Mouse (Mus musculus) brain, embryonic 14.5 days (tissue): Measurements from ENCODE around the gene Btbd2. TPM values are rescaled to one million over a fixed set of nuclear protein-coding genes. Genes with fewer than 3 reads are reported as not detected.
A peak's percentile ranks its signal among the peaks of the same experiment; 100 is the strongest.

Experiments
- DNase-seq: peaks from one replicate; pipeline ENCODE4 v3.0.0-alpha.2; 2011; ENCODE audit warnings: low read depth
- CTCF ChIP-seq: fragments of 200-500 bp; IDR thresholded peaks from 2 replicates; pipeline ENCODE4 v1.5.1; 2012; ENCODE audit warnings: inconsistent platforms, mild to moderate bottlenecking, moderate library complexity, borderline replicate concordance; ENCODE audit not compliant: insufficient read depth, insufficient read length; ENCODE audit errors: extremely low read depth
- POLR2A ChIP-seq: fragments of 200-500 bp; IDR thresholded peaks from 2 replicates; pipeline ENCODE4 v1.6.1; 2012; ENCODE audit warnings: mild to moderate bottlenecking, inconsistent platforms, borderline replicate concordance; ENCODE audit not compliant: poor library complexity, insufficient read depth, insufficient read length, severe bottlenecking; ENCODE audit errors: extremely low read depth
- polyA plus RNA-seq: library from polyadenylated mRNA; depleted of rRNA; stranded (reverse); fragments of >200 nt; gene quantifications from 2 replicates; pipeline ENCODE4 v1.2.3, GENCODE M21; 2012

Gene Btbd2
- polyA plus RNA-seq, 1 experiment, result 113 TPM

DNA sequence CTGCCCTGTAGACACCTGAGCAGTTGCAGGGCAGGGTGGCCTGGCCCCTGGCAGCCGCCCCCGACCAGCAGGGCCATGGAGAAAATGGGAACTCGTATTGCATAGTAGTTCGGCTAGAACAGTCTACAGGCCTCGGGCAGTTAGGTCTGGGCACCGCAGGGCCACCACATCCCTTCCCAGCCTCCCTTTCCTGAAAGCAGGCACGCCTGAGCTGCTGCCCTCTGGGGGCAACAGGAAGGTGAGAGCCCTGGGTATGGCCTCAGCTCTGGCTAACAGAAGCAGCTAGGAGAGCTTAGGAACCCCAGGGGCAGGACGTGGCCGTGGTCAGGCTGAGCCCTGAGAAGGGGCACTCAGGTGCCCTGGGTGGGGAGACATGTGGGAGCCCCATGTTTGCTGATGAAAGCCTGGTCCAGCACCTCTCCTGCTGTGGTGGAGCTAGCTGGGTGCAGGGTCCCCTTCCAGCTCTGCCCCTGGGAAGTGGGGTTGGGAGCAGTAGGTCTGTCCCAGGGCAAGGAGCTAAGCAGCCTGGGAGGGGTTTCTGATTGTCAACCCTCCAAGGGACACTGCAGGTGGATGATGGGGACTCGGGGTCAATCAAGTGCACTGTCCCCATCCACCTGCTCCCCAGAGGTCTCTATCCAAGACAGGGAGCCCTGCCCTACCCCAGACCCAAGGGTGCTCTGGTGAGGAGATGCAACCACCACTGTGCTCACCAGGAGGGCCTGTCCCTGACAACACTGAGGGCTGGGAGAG is 9.3 kb upstream of the Btbd2 start:
- no peak for DNase-seq
- no peak for TF ChIP-seq POLR2A
- no peak for TF ChIP-seq CTCF

- TF ChIP-seq CTCF (no peak), POLR2A (no peak)
- no peak for DNase-seq
Measured at GRCm38 (mm10) chr10:80665459-80665858, 8.6 kb upstream of the Btbd2 start.

- TF ChIP-seq POLR2A (no peak), CTCF (no peak)
Measured at GRCm38 (mm10) chr10:80665016-80665380, 8.1 kb upstream of the Btbd2 start.

DNA sequence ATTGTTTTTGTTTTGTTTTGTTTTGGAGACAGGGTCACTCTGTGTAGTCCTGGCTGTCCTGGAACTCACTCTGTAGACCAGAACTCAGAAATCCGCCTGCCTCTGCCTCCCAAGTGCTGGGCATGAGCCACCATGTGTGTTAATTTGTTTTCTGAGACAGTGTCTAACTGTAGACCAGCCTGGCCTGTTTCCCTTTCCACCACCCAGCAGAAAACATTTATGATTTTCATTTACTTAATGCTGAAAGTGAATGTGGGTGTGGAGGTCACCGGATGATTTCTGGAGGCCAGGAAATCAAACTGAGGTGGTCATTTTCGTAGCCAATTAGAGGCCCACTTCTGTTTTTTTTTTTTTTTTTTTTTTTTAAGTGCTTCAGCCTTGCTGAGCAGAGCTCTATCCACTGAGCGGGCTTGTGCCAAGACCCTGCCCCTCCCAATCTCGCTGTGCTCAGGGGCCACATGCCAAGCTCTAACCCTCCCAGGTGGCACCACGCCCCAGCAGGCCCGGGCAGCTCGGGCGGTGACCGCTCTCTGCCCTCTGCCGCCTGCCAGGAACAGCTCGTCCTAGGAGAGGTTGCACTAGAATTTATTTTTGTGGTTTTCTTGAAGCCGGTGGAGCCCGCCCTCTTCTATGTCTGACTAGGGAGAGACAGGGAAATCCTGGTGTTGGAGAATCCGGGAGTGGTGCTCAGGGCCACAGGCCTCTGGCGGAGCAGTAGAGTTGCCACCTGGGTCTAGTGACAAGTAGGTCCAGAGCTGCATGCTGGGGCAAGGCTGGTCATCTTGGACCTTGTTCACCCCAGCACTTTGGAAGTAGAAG is 7.5 kb upstream of the Btbd2 start:
- DNase-seq, result peak; percentile 27
- TF ChIP-seq POLR2A (no peak), CTCF (no peak)

More at GRCm38 (mm10) chr10:80665016-80665380, 8.1 kb upstream of the Btbd2 start:
- DNase-seq, result no peak

DNA sequence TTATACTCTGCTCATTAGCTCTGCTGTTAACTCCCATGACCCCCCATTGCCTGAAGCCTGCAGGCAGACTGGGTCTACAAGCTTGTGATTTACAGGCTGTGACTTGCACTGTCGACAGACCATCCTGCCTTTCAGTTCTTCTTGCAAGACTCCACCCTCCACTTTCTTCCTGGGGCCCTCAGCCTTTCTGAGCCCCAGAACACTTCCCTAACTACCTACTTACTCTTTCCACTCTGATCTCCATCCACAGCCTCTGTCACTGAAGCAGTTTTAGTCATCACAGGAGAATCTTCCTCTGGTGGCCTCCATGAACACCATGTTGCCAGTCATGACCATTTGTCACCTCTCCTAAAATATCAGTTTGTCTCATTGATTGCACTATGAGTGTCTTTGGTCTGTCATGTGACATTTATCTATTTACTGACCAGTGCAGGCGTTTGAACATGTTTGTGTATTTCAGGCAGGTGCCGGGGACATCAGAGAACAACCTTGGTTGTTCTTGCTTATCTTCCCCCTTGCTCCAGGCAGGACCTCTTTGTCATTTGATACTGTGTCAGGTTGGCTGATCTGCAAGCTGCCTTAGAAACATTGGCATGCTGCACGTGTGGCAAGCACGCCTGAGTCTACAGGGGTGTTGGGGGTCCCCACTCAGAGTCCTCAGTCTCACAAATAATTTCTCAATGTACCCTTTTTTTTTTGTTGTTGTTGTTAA is 6.8 kb upstream of the Btbd2 start:
- no peak for DNase-seq
- TF ChIP-seq CTCF (no peak), POLR2A (no peak)

DNA sequence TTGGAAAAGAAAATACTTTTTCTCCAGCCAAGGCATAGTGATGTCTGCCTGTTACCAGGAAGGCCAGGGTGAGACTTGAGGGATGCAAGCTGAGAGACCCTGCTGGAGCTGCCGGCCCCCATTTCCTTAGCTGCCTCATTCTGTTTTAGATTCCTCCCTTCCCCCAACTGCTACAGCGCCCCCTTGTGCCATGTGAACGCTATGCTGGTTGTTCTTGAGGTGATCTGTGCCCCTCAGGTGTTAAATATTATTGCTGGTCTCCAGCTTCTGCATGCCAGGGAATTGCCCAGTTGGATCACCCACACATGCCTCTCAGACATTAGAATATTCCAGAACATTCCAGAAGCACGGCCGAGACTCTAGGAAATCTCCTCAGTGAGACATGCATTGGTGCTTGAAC is 4.3 kb upstream of the Btbd2 start:
- TF ChIP-seq CTCF (peak; percentile 57; the same call in 1 of the 2 replicates), POLR2A (no peak)
- DNase-seq, result no peak

GRCm38 (mm10) chr10:80659213-80659612 is 2.3 kb upstream of the Btbd2 start:
- DNase-seq, result peak; percentile 84
- no peak for TF ChIP-seq POLR2A
- TF ChIP-seq CTCF, result peak; percentile 76; the same call in 1 of the 2 replicates

GRCm38 (mm10) chr10:80658841-80659202 is 2.0 kb upstream of the Btbd2 start:
- TF ChIP-seq POLR2A (no peak), CTCF (no peak)
- no peak for DNase-seq

DNA sequence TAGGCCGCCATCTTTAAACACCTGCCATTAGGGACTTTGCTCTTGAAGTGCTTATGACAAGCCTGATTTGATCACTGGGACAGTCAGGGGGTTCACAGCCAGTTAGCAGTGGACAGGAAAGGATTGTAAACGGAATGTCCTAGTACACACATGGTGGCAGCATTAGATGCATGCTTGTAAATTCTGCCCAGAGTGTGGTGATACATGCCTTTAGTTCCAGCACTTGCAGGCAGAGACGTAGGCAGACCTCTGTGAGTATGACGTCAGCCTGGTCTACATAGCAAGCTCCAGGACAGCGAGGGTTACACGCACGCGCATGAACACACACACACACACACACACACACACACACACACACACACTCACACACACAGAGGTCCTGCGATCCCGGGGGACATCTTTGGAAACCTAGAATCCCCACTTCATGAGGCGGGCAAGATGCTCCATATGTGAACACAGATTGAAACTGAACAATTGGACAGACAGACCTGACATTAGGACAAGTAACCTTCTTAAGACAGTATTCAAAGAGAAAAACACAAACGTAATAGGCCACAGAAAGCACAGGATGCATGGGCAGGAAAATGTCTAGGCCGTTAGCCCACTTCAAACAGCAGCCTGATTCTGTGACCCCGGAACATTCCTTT is 1.4 kb upstream of the Btbd2 start:
- no peak for DNase-seq
- TF ChIP-seq POLR2A (no peak), CTCF (no peak)

DNA sequence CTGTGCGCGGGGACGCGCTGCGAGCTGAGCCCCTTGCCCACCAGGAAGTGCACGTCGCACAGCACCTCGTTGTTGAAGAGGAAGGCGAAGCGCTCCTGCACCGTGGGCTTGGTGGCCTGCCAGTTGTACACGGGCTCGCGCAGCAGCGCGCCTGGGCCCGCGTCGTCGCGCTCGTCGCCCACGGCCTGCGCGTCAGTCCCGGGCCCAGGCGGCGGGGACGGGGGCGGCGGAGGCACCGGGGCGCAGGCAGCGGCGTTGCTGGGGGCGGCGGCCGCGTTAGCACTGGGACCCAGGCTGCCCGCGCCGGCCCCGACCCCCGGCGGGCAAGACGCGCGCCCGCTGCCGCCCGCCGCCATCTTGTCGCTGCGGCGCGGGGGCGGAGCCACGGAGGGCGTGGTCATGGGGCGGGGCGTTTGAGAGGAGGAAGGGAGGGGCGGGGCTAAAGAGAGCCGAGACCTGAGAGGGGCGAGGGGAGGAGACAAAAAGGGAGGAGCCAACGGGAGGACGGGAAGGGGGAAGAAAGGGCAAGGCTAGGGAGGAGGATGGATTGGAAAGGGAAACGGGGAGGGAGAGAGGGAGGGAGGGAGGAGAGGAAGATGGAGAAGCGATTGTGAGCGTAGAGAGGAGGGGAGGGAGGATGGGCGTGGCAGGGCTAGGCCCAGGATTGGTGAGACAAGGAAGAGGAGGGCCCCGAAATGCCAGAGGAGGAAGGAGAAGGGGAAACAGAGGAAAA is 575 bp downstream of the Btbd2 start:
- peak; percentile 91 for TF ChIP-seq POLR2A
- TF ChIP-seq CTCF, result no peak

DNA sequence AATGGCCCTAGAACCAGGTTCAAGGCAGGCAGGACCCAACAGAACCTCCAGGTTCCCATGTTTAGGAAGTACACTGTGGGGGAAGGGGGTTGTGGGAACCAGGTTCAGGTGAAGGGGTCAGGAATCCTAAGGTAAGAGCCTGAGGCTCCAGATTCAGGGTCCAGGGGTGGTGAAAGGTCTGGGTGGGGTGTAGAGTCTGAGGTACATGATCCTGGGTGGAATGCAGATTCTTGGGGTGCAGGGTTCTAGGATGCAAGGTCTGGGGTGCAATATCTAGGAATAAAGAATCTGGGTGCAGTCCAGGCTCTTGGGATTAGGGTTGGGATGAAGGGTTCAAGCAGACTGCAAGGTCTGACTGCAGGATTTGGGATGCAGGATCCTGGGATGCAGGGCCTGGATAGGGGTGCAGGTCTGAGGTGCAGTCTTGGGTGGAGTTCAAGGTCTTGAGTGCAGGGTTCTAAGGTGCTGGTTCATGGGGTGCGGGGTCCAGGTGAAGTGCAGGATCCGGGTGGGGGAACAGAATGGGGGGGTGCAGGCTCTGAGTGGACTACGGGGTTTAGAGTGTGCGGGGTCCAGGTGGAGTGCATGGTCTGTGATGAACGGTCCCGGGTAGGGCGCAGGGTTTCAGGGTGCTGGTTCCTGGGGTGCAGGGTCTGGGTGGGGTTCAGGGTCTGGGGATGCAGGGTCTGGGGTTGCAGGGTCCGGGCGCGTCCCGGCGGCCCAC is 1.3 kb downstream of the Btbd2 start:
- no peak for TF ChIP-seq POLR2A
- DNase-seq, result no peak

More for the DNA sequence above, 575 bp downstream of the Btbd2 start:
- DNase-seq, result peak; percentile 100

GRCm38 (mm10) chr10:80654866-80655265 is 2.0 kb downstream of the Btbd2 start:
- TF ChIP-seq POLR2A (no peak), CTCF (no peak)
- no peak for DNase-seq

DNA sequence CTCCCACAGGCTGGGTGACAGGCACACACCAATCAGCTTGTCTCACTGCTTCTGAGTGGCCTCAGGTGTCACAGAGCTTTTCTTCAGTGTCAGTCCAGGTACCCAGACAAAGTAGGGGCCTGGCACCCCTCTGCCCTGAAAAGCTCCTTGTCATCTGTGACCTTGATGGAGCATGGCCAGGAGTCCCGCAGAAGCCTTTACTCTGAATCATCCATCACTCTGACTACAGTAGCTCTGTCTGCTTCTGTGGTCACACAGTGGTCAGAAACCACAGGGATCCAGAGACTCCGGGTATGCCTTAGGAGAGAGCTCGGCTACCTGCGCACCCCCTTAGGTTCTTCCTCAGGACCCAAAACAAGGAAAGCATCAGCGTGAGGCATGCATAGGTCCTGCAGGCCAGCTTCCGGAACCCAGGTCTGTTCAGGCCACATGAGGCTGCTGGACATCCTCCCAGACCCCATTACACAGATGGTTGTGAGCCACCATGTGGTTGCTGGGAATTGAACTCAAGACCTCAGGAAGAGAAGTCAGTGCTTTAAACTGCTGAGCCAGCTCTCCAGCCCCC is 3.6 kb downstream of the Btbd2 start:
- TF ChIP-seq POLR2A (no peak), CTCF (no peak)

More for the DNA sequence above, 3.6 kb downstream of the Btbd2 start:
- no peak for DNase-seq
